ENCODE assay signal across 25 mouse cellular contexts in genomic region chr6:149307092-149307491, GRCm38 (mm10). TPM values are rescaled to one million over a fixed set of nuclear protein-coding genes. Genes with fewer than 3 reads are reported as not detected.
DNase-seq lines count a peak whose midpoint lies in the region; TF ChIP-seq lines count a peak whose summit lies in the region.
"Had no signal": no experiment of that assay in that cellular context is flagged by ENCODE, and none has a peak within 500 bp of the region (broad histone marks: within the 10 kb centered on the region; RNA-seq: fewer than 3 reads in every experiment).

No protein-coding gene starts in this region.

- no peaks in the 10 kb centered on the region for H3K27me3 ChIP-seq in E14TG2a.4 (ENCODE audit: insufficient read depth, low read length)
- no peaks in the 10 kb centered on the region for H3K27me3 ChIP-seq in MEL (ENCODE audit: control insufficient read depth in 1 of 2, insufficient read depth in 2 of 2, low read length in 2 of 2)
- H3K27me3 ChIP-seq: embryonic facial prominence, embryonic 12.5 days; embryonic facial prominence, embryonic 15.5 days; heart, embryonic 13.5 days; Patski had no signal

- no peak for TF ChIP-seq CTCF in E14TG2a.4 (conservative IDR thresholded peaks at IDR 0.05; ENCODE audit: low read length)
- no peak for TF ChIP-seq CTCF in MEL (IDR thresholded peaks at IDR 0.05 in 2 of 3, conservative IDR thresholded peaks at IDR 0.05 in 1 of 3; ENCODE audit: control insufficient read depth in 1 of 3, insufficient read depth in 1 of 3, low read depth in 2 of 3, low read length in 3 of 3, poor library complexity in 1 of 3, severe bottlenecking in 1 of 3)

- peak overlapping the region; percentile 51; the same call in 1 of the 2 replicates for H3K27ac ChIP-seq in MEL (ENCODE audit: control insufficient read depth, low read depth, low read length)
- H3K27ac ChIP-seq: embryonic facial prominence, embryonic 12.5 days; embryonic facial prominence, embryonic 15.5 days; heart, adult 2 months; heart, embryonic 10.5 days; heart, embryonic 13.5 days; hindbrain, embryonic 14.5 days; hindbrain, postnatal 0 days had no signal

- H3K4me3 ChIP-seq in E14TG2a.4 (replicated peaks; ENCODE audit: low read length) (0 out of 2 replicates have a peak overlapping the region, but pooled peaks have one; percentile 89), MEL (ENCODE audit: control insufficient read depth in 1 of 2, insufficient read depth in 1 of 2, low read depth in 2 of 2, low read length in 2 of 2) (no peak overlapping the region)
- H3K4me3 ChIP-seq: embryonic facial prominence, embryonic 12.5 days; embryonic facial prominence, embryonic 15.5 days; heart, adult 2 months; heart, embryonic 10.5 days; heart, embryonic 13.5 days had no signal

- no peak overlapping the region for H3K9ac ChIP-seq in MEL (ENCODE audit: control insufficient read depth, low read depth, low read length, poor library complexity, severe bottlenecking)
- H3K9ac ChIP-seq: embryonic facial prominence, embryonic 12.5 days; embryonic facial prominence, embryonic 15.5 days; forebrain, postnatal 0 days; heart, embryonic 13.5 days; hindbrain, embryonic 14.5 days had no signal

- H3K36me3 ChIP-seq in E14TG2a.4 (ENCODE audit: insufficient read depth, low read length) (peaks cover 23% of the 10 kb centered on the region), MEL (ENCODE audit: control insufficient read depth in 1 of 2, insufficient read depth in 2 of 2, low read length in 2 of 2) (peaks cover 0 to 34% of the 10 kb centered on the region in 2 experiments; a peak in 2 of 4 replicates)

- peak in 1 of 2 experiments; percentile 43; a peak in 3 of 4 replicates for TF ChIP-seq EP300 in MEL (IDR thresholded peaks at IDR 0.05; ENCODE audit: low read depth in 1 of 2, low read length in 2 of 2)

- H3K9me3 ChIP-seq in E14TG2a.4 (ENCODE audit: low read length) (peaks cover 27% of the 10 kb centered on the region), MEL (replicated peaks; ENCODE audit: insufficient read depth, low read length) (no peaks in the 10 kb centered on the region)
- H3K9me3 ChIP-seq: embryonic facial prominence, embryonic 12.5 days; embryonic facial prominence, embryonic 15.5 days had no signal

- no peak for TF ChIP-seq POLR2A in MEL (IDR thresholded peaks at IDR 0.05; ENCODE audit: control insufficient read depth in 1 of 2, insufficient read depth in 1 of 2, low read depth in 1 of 2, low read length in 2 of 2, poor library complexity in 1 of 2)

- H3K4me1 ChIP-seq in E14TG2a.4 (replicated peaks; ENCODE audit: low read depth, low read length) (peaks cover 42% of the 10 kb centered on the region), MEL (ENCODE audit: control insufficient read depth in 1 of 2, insufficient read depth in 2 of 2, low read length in 2 of 2) (peaks cover 9 to 19% of the 10 kb centered on the region in 2 experiments)

- TF ChIP-seq RAD21 in MEL (IDR thresholded peaks at IDR 0.05; ENCODE audit: low read depth, low read length), result no peak

- DNase-seq in 416B (ENCODE audit: low read depth) (peak; percentile 59), MEL (ENCODE audit: low read depth, low spot score) (no peak)
- no peak for DNase-seq in ovary, postnatal 36 days (ENCODE audit: low spot score)
- DNase-seq in embryo, embryonic 10 days (ENCODE audit: low spot score), result no peak
- no peak for DNase-seq in cerebellum, adult 18-20 months
- DNase-seq: adrenal gland, postnatal 10 days; adrenal gland, postnatal 36 days; cerebellum, adult 11 months; cerebellum, adult 8-10 months; cerebellum, postnatal 10 days; cerebellum, postnatal 36 days; forebrain, postnatal 0 days; gastrocnemius, postnatal 10 days; gastrocnemius, postnatal 36 days; heart, adult 2 months; heart, postnatal 14 days; heart, postnatal 4 days had no signal

- peaks cover 8% of the 10 kb centered on the region for H3K79me2 ChIP-seq in MEL (ENCODE audit: control insufficient read depth, insufficient read depth, low read length, poor library complexity)

TF ChIP-seq in MEL, 35 proteins besides CTCF, POLR2A, EP300 and RAD21:
- TF ChIP-seq GABPA (IDR thresholded peaks at IDR 0.05; ENCODE audit: low read depth, low read length) (no peak), ZNF384 (IDR thresholded peaks at IDR 0.05; ENCODE audit: low read depth, low read length) (0 out of 2 replicates have a peak, but pooled peaks have one; percentile 11), MAZ (IDR thresholded peaks at IDR 0.05; ENCODE audit: low read depth, low read length) (0 out of 2 replicates have a peak, but pooled peaks have one; percentile 22), MEF2A (IDR thresholded peaks at IDR 0.05; ENCODE audit: extremely low read depth, insufficient replicate concordance, low read depth, low read length, poor library complexity, severe bottlenecking) (no peak), JUND (IDR thresholded peaks at IDR 0.05; ENCODE audit: low read depth, low read length) (no peak), MAX (IDR thresholded peaks at IDR 0.05; ENCODE audit: low read length) (0 out of 2 replicates have a peak, but pooled peaks have one; percentile 25), USF2 (IDR thresholded peaks at IDR 0.05; ENCODE audit: borderline replicate concordance in 1 of 2, insufficient read depth in 1 of 2, low read depth in 1 of 2, low read length in 2 of 2) (no peak), ELF1 (IDR thresholded peaks at IDR 0.05; ENCODE audit: low read depth, low read length) (no peak), BHLHE40 (IDR thresholded peaks at IDR 0.05; ENCODE audit: borderline replicate concordance, low read depth, low read length) (0 out of 2 replicates have a peak, but pooled peaks have one; percentile 7), SIN3A (IDR thresholded peaks at IDR 0.05; ENCODE audit: low read length) (no peak), ETS1 (IDR thresholded peaks at IDR 0.05; ENCODE audit: low read depth, low read length) (peak; percentile 56)
TF ChIP-seq in MEL: peak in this region for 5.

RNA-seq across cellular contexts. Expression of gene Resf1, which starts 2.1 kb away (rescaled TPM):
- total RNA-seq in MEL (2012; rRNA removed), result 12.8 and 12.9 TPM in 2 replicates
- polyA plus RNA-seq in MEL (2012; ENCODE audit: insufficient read depth in 1 of 2, insufficient read length in 2 of 2, low read depth in 1 of 2, low replicate concordance in 2 of 2, missing spikeins in 1 of 2), result 100 to 1,000 TPM in 1 of 2 experiments, 10 to 100 TPM in 1; 20.4 to 103 TPM
